Mouse (Mus musculus) heart, embryonic 11.5 days (tissue): ENCODE data around the gene Nlrx1. TPM values are rescaled to one million over a fixed set of nuclear protein-coding genes. Genes with fewer than 3 reads are reported as not detected.
A peak's percentile ranks its signal among the peaks of the same experiment; 100 is the strongest.

Experiments
- ATAC-seq: fragments of 200-750 bp; cut with Nextera tagmentation; replicated peaks from 2 replicates; pipeline ENCODE4 v1.8.0; 2017; ENCODE audit warnings: moderate library complexity; ENCODE audit not compliant: insufficient number of reproducible peaks, low FRiP score, low TSS enrichment
- H3K27ac ChIP-seq: fragments of 300-500 bp; sonication (generic); 2 replicates; pipeline ENCODE4 v1.5.1; 2014; ENCODE audit warnings: mild to moderate bottlenecking, low read depth, low read length
- H3K27me3 ChIP-seq: fragments of 300-500 bp; sonication (generic); 2 replicates; pipeline ENCODE4 v1.6.1; 2014; ENCODE audit warnings: mild to moderate bottlenecking, low read length, mixed read lengths; ENCODE audit not compliant: control insufficient read depth, insufficient read depth
- H3K36me3 ChIP-seq: fragments of 300-500 bp; sonication (generic); 2 replicates; pipeline ENCODE4 v1.6.1; 2014; ENCODE audit warnings: mild to moderate bottlenecking, low read length, moderate library complexity, mixed read lengths; ENCODE audit not compliant: control insufficient read depth, insufficient read depth
- H3K4me1 ChIP-seq: fragments of 300-500 bp; sonication (generic); 2 replicates; pipeline ENCODE4 v1.6.1; 2014; ENCODE audit warnings: low read length; ENCODE audit not compliant: control insufficient read depth, insufficient read depth
- H3K4me2 ChIP-seq: fragments of 300-500 bp; sonication (generic); 2 replicates; pipeline ENCODE4 v1.6.1; 2014; ENCODE audit warnings: mild to moderate bottlenecking, moderate library complexity
- H3K4me3 ChIP-seq: fragments of 300-500 bp; sonication (generic); 2 replicates; pipeline ENCODE4 v1.5.1; 2014; ENCODE audit warnings: low read depth, low read length
- H3K9ac ChIP-seq: fragments of 300-500 bp; sonication (generic); 2 replicates; pipeline ENCODE4 v1.6.1; 2014; ENCODE audit warnings: mild to moderate bottlenecking, low read depth, low read length, moderate library complexity
- H3K9me3 ChIP-seq: fragments of 300-500 bp; sonication (generic); replicated peaks from 2 replicates; pipeline ENCODE4 v1.6.1; 2016; ENCODE audit warnings: low read length; ENCODE audit not compliant: control insufficient read depth
- WGBS: fragments of 180-500 bp; shearing (Covaris S2); extraction: QIAGEN DNeasy Blood & Tissue Kit; methylation state at CpG from one replicate; pipeline ENCODE4 v1.1.7; 2014; ENCODE audit not compliant: insufficient replicate concordance; 5-methylcytosine and 5-hydroxymethylcytosine counted together
- polyA plus RNA-seq: library from polyadenylated mRNA; unstranded; fragments of >200 nt; fragmentation: Nextera tagmentation; extraction: Ambion mirVana; gene quantifications from 2 replicates; pipeline ENCODE4 v1.2.1, GENCODE M21; 2014

Nlrx1 gene
- polyA plus RNA-seq, 1 experiment from 2014 or later: 3.6 TPM

- Histone ChIP-seq H3K36me3 (no peaks in the 10 kb centered on the region), H3K4me3 (no peak overlapping the region), H3K27me3 (peaks cover 8% of the 10 kb centered on the region; the same call in 1 of the 2 replicates), H3K27ac (no peak overlapping the region), H3K9ac (no peak overlapping the region), H3K9me3 (no peaks in the 10 kb centered on the region), H3K4me2 (peak overlapping the region; percentile 45), H3K4me1 (peaks cover 2% of the 10 kb centered on the region; the same call in 1 of the 2 replicates)
- ATAC-seq: peak; percentile 63; the same call in 1 of the 2 replicates
- 35% methylated on average over 26 of the region's 26 CpGs for WGBS
These were observed 18.9 kb downstream of the Nlrx1 start for GRCm38 (mm10) chr9:44249181-44250146.

GRCm38 (mm10) chr9:44247907-44248306 is 20.5 kb downstream of the Nlrx1 start:
- no peak overlapping the region for H3K27ac ChIP-seq
- H3K27me3 ChIP-seq: peaks cover 6% of the 10 kb centered on the region; the same call in 1 of the 2 replicates
- H3K9me3 ChIP-seq: no peaks in the 10 kb centered on the region
- 73% methylated on average over 6 of the region's 6 CpGs for WGBS
- no peak overlapping the region for H3K4me3 ChIP-seq
- no peaks in the 10 kb centered on the region for H3K36me3 ChIP-seq
- H3K4me1 ChIP-seq: peaks cover 2% of the 10 kb centered on the region; the same call in 1 of the 2 replicates
- H3K4me2 ChIP-seq: no peak overlapping the region
- H3K9ac ChIP-seq: no peak overlapping the region
- no peak for ATAC-seq

GRCm38 (mm10) chr9:44243621-44244020 is 24.8 kb downstream of the Nlrx1 start:
- 47% methylated on average over 2 of the region's 2 CpGs for WGBS
- no peak overlapping the region for H3K9ac ChIP-seq

GRCm38 (mm10) chr9:44241418-44241817 is 27.0 kb downstream of the Nlrx1 start:
- H3K4me1 ChIP-seq: peaks cover 2% of the 10 kb centered on the region; the same call in 1 of the 2 replicates
- H3K4me3 ChIP-seq: no peak overlapping the region
- no peaks in the 10 kb centered on the region for H3K36me3 ChIP-seq
- ATAC-seq: no peak
- 61% methylated on average over 9 of the region's 9 CpGs for WGBS
- no peaks in the 10 kb centered on the region for H3K27me3 ChIP-seq
- H3K9me3 ChIP-seq: no peaks in the 10 kb centered on the region
- no peak overlapping the region for H3K9ac ChIP-seq
- H3K27ac ChIP-seq: no peak overlapping the region
- no peak overlapping the region for H3K4me2 ChIP-seq

More at GRCm38 (mm10) chr9:44243621-44244020, 24.8 kb downstream of the Nlrx1 start:
- Histone ChIP-seq H3K4me2 (no peak overlapping the region), H3K27ac (no peak overlapping the region), H3K4me3 (no peak overlapping the region), H3K27me3 (peaks cover under 1% of the 10 kb centered on the region; the same call in 1 of the 2 replicates), H3K36me3 (no peaks in the 10 kb centered on the region), H3K9me3 (no peaks in the 10 kb centered on the region), H3K4me1 (no peaks in the 10 kb centered on the region)
- no peak for ATAC-seq

- H3K9me3 ChIP-seq: no peaks in the 10 kb centered on the region
- H3K27ac ChIP-seq: no peak overlapping the region
- no peaks in the 10 kb centered on the region for H3K36me3 ChIP-seq
- ATAC-seq: no peak
- 59% methylated on average over 5 of the region's 5 CpGs for WGBS
- peaks cover 2% of the 10 kb centered on the region; the same call in 1 of the 2 replicates for H3K4me1 ChIP-seq
- H3K27me3 ChIP-seq: no peaks in the 10 kb centered on the region
- H3K4me3 ChIP-seq: no peak overlapping the region
- no peak overlapping the region for H3K9ac ChIP-seq
- no peak overlapping the region for H3K4me2 ChIP-seq
These were observed 27.5 kb downstream of the Nlrx1 start for GRCm38 (mm10) chr9:44240911-44241310.

GRCm38 (mm10) chr9:44240399-44240798 is 28.0 kb downstream of the Nlrx1 start, which contains the start of gene Ccdc153:
Gene Ccdc153 (plus strand): TSS chr9:44240676.
- Histone ChIP-seq H3K9me3 (no peaks in the 10 kb centered on the region), H3K4me1 (peaks cover 2% of the 10 kb centered on the region; the same call in 1 of the 2 replicates), H3K36me3 (no peaks in the 10 kb centered on the region), H3K27me3 (no peaks in the 10 kb centered on the region), H3K9ac (no peak within 1 kb of the TSS), H3K27ac (no peak within 1 kb of the TSS), H3K4me3 (no peak within 1 kb of the TSS), H3K4me2 (no peak within 1 kb of the TSS)
- WGBS: 57% methylated on average over 2 of the region's 2 CpGs
- ATAC-seq: no peak

- no peaks in the 10 kb centered on the region for H3K9me3 ChIP-seq
- no peak overlapping the region for H3K9ac ChIP-seq
- ATAC-seq: no peak
- H3K4me2 ChIP-seq: no peak overlapping the region
- H3K4me1 ChIP-seq: peaks cover 2% of the 10 kb centered on the region; the same call in 1 of the 2 replicates
- WGBS: 12% methylated on average over 5 of the region's 5 CpGs
- H3K27me3 ChIP-seq: no peaks in the 10 kb centered on the region
- H3K36me3 ChIP-seq: no peaks in the 10 kb centered on the region
- H3K4me3 ChIP-seq: no peak overlapping the region
- H3K27ac ChIP-seq: no peak overlapping the region
These were observed 29.0 kb downstream of the Nlrx1 start for GRCm38 (mm10) chr9:44239447-44239846.

- Histone ChIP-seq H3K4me1 (peaks cover 2% of the 10 kb centered on the region; the same call in 1 of the 2 replicates), H3K4me3 (no peak overlapping the region), H3K27ac (no peak overlapping the region), H3K9me3 (no peaks in the 10 kb centered on the region), H3K27me3 (no peaks in the 10 kb centered on the region), H3K36me3 (no peaks in the 10 kb centered on the region), H3K4me2 (no peak overlapping the region), H3K9ac (no peak overlapping the region)
- no peak for ATAC-seq
- 75% methylated on average over 17 of the region's 17 CpGs for WGBS
These were observed 29.8 kb downstream of the Nlrx1 start for GRCm38 (mm10) chr9:44238501-44239190.
